In the genomic region with DNA sequence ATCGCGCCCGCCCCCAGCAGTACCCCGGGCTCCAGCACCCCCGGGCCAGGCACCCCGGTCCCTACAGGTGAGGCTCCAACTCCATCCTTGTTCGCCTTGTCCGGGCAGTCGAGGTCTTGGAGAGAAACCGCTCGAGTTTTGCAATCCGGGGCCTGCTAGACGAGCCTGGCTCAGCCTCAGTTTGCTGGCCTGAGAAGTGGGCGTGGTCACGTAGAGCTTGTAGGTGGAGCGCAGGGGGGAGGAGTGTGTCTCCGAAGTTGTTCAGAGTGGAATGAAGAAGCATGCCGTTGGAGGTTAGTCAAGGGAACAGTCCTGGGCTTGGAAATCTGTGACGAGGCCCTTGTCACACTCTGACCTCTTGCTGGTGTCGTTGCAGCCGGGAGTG, we compare ENCODE assay signal across 9 mouse cellular contexts. TPM values are rescaled to one million over a fixed set of nuclear protein-coding genes. Genes with fewer than 3 reads are reported as not detected.
DNase-seq lines count a peak whose midpoint lies in the region; ATAC-seq and TF ChIP-seq lines count a peak whose summit lies in the region.
"Had no signal": no experiment of that assay in that cellular context is flagged by ENCODE, and none has a peak within 500 bp of the region (broad histone marks: within the 10 kb centered on the region; RNA-seq: fewer than 3 reads in every experiment).

No protein-coding gene starts in this region.

- H3K27me3 ChIP-seq in heart, embryonic 15.5 days = peaks cover 16% of the 10 kb centered on the region
- H3K27me3 ChIP-seq in kidney, adult 2 months (replicated peaks; ENCODE audit: control insufficient read depth, insufficient read depth, low read length) = no peaks in the 10 kb centered on the region
- peaks cover 18% of the 10 kb centered on the region for H3K27me3 ChIP-seq in lung, embryonic 16.5 days (ENCODE audit: control insufficient read depth, insufficient read depth, low read depth, low read length)
- no peaks in the 10 kb centered on the region for H3K27me3 ChIP-seq in splenic B cell, adult 2 months (ENCODE audit: control insufficient read depth, insufficient read depth, low read length, poor library complexity, severe bottlenecking)

- peak overlapping the region; percentile 79 for H3K4me2 ChIP-seq in heart, embryonic 15.5 days
- peak overlapping the region; percentile 86 for H3K4me2 ChIP-seq in lung, embryonic 16.5 days (ENCODE audit: low read depth, low read length)

- peak overlapping the region; percentile 58 for H3K9ac ChIP-seq in heart, embryonic 15.5 days
- peak overlapping the region; percentile 65 for H3K9ac ChIP-seq in lung, embryonic 16.5 days (ENCODE audit: low read length)

- no peaks in the 10 kb centered on the region for H3K36me3 ChIP-seq in heart, embryonic 15.5 days
- H3K36me3 ChIP-seq in kidney, adult 2 months (ENCODE audit: control insufficient read depth, insufficient read depth, low read length) = no peaks in the 10 kb centered on the region
- H3K36me3 ChIP-seq in lung, embryonic 16.5 days (ENCODE audit: control insufficient read depth, insufficient read depth, low read length) = no peaks in the 10 kb centered on the region
- H3K36me3 ChIP-seq in splenic B cell, adult 2 months (ENCODE audit: control insufficient read depth, insufficient read depth, low read length, poor library complexity, severe bottlenecking) = no peaks in the 10 kb centered on the region; the same call in 1 of the 2 replicates

- WGBS in heart, embryonic 15.5 days = 2% methylated on average over 21 of the region's 21 CpGs
- WGBS in kidney, adult 2 months = 3% methylated on average over 21 of the region's 21 CpGs
- WGBS in lung, embryonic 16.5 days = under 1% methylated on average over 21 of the region's 21 CpGs

- no peak for DNase-seq in heart, postnatal 14 days
- peak; percentile 94 for DNase-seq in NIH3T3 (ENCODE audit: low read depth)
- peak; percentile 94 for DNase-seq in kidney, adult 2 months
- peak; percentile 85 for DNase-seq in splenic B cell, adult 2 months (ENCODE audit: low read depth, low spot score)
- DNase-seq in adrenal gland, postnatal 10 days = no peak

- no peak; the same call in 1 of the 2 replicates for ATAC-seq in heart, embryonic 15.5 days (replicated peaks; ENCODE audit: insufficient number of reproducible peaks, insufficient read depth, low FRiP score, low read depth)
- peak; percentile 63 for ATAC-seq in erythroid progenitor cell, adult 5-6 weeks (replicated peaks; ENCODE audit: low FRiP score, poor library complexity, severe bottlenecking)
- peak; percentile 50 for ATAC-seq in lung, embryonic 16.5 days (ENCODE audit: low read depth)

- no peak for TF ChIP-seq POLR2A in kidney, adult 2 months (IDR thresholded peaks at IDR 0.05; ENCODE audit: low read depth, low read length)

- H3K4me1 ChIP-seq in heart, embryonic 15.5 days (replicated peaks) = peaks cover 44% of the 10 kb centered on the region
- peaks cover 11% of the 10 kb centered on the region; the same call in 1 of the 2 replicates for H3K4me1 ChIP-seq in kidney, adult 2 months (ENCODE audit: control insufficient read depth, insufficient read depth, low read length)
- H3K4me1 ChIP-seq in lung, embryonic 16.5 days (replicated peaks; ENCODE audit: control insufficient read depth, insufficient read depth, low read length) = peaks cover 26% of the 10 kb centered on the region

- intact Hi-C loops in heart, postnatal 14 days (cut with DNase I) = no loop called here

- peak overlapping the region; percentile 81 for H3K27ac ChIP-seq in heart, embryonic 15.5 days
- H3K27ac ChIP-seq in kidney, adult 2 months (ENCODE audit: insufficient read depth, low read depth, low read length) = peak overlapping the region; percentile 76
- peak overlapping the region; percentile 89 for H3K27ac ChIP-seq in lung, embryonic 16.5 days (ENCODE audit: low read length)

- H3K4me3 ChIP-seq in heart, embryonic 15.5 days = peak overlapping the region; percentile 66
- H3K4me3 ChIP-seq in kidney, adult 2 months (ENCODE audit: insufficient read depth, low read depth, low read length) = peak overlapping the region; percentile 64
- H3K4me3 ChIP-seq in lung, embryonic 16.5 days (ENCODE audit: low read length) = peak overlapping the region; percentile 71

- no peak for TF ChIP-seq CTCF in kidney, adult 2 months (conservative IDR thresholded peaks at IDR 0.05; ENCODE audit: insufficient read depth, insufficient read length, low read depth, low read length)

- no peaks in the 10 kb centered on the region for H3K9me3 ChIP-seq in heart, embryonic 15.5 days (replicated peaks)
- H3K9me3 ChIP-seq in lung, embryonic 16.5 days (ENCODE audit: control insufficient read depth, low read length) = no peaks in the 10 kb centered on the region

RNA-seq across cellular contexts. Expression of a gene that starts 0.5 kb away (rescaled TPM):
- polyA plus RNA-seq in heart, embryonic 15.5 days (2015; fragmentation: Nextera tagmentation; extraction: Ambion mirVana) = 63.6 and 81.7 TPM in 2 replicates
- total RNA-seq in heart, postnatal 14 days (2021) = 10 to 100 TPM; 24.2 to 27.5 TPM
- total RNA-seq in erythroid progenitor cell, adult 5-6 weeks (2015; ENCODE audit: low replicate concordance) = 118 and 124 TPM in 2 replicates
- 17.9 and 36.3 TPM in 2 replicates for total RNA-seq in erythroid progenitor cell, adult 5-6 weeks (2017; ENCODE audit: low replicate concordance)
- 134 and 138 TPM in 2 replicates for polyA plus RNA-seq in kidney, adult 2 months (2012; rRNA removed)
- polyA plus RNA-seq in lung, embryonic 16.5 days (2015; fragmentation: Nextera tagmentation; extraction: Ambion mirVana) = 111 and 128 TPM in 2 replicates
- 10 to 100 TPM; 56.3 to 64.1 TPM for total RNA-seq in adrenal gland, postnatal 10 days (2021)

RNA-seq across cellular contexts. Expression of a gene that starts 2.4 kb away (rescaled TPM):
- polyA plus RNA-seq in heart, embryonic 15.5 days (2015; fragmentation: Nextera tagmentation; extraction: Ambion mirVana) = 17.2 and 26.5 TPM in 2 replicates
- 10 to 100 TPM; 25.0 to 26.4 TPM for total RNA-seq in heart, postnatal 14 days (2021)
- 56.6 and 67.1 TPM in 2 replicates for total RNA-seq in erythroid progenitor cell, adult 5-6 weeks (2015; ENCODE audit: low replicate concordance)
- total RNA-seq in erythroid progenitor cell, adult 5-6 weeks (2017; ENCODE audit: low replicate concordance) = 33.9 and 60.9 TPM in 2 replicates
- 41.6 and 46.3 TPM in 2 replicates for polyA plus RNA-seq in kidney, adult 2 months (2012; rRNA removed)
- polyA plus RNA-seq in lung, embryonic 16.5 days (2015; fragmentation: Nextera tagmentation; extraction: Ambion mirVana) = 12.6 and 14.4 TPM in 2 replicates
- total RNA-seq in adrenal gland, postnatal 10 days (2021) = 10 to 100 TPM; 59.7 to 75.1 TPM

RNA-seq across cellular contexts. Expression of a gene that starts 16.1 kb away (rescaled TPM):
- not detected in 2 replicates for polyA plus RNA-seq in heart, embryonic 15.5 days (2015; fragmentation: Nextera tagmentation; extraction: Ambion mirVana)
- total RNA-seq in heart, postnatal 14 days (2021) = not detected
- total RNA-seq in erythroid progenitor cell, adult 5-6 weeks (2015; ENCODE audit: low replicate concordance) = not detected in 2 replicates
- not detected in 2 replicates for total RNA-seq in erythroid progenitor cell, adult 5-6 weeks (2017; ENCODE audit: low replicate concordance)
- polyA plus RNA-seq in kidney, adult 2 months (2012; rRNA removed) = 0.66 and 0.92 TPM in 2 replicates
- polyA plus RNA-seq in lung, embryonic 16.5 days (2015; fragmentation: Nextera tagmentation; extraction: Ambion mirVana) = not detected in 2 replicates
- total RNA-seq in adrenal gland, postnatal 10 days (2021) = under 1 TPM in 1 of 2 experiments, not detected in 1; 0.63 TPM
- total RNA-seq: layer of hippocampus, adult 8-10 months had no signal

RNA-seq across cellular contexts. Expression of a gene that starts 28.2 kb away (rescaled TPM):
- polyA plus RNA-seq in heart, embryonic 15.5 days (2015; fragmentation: Nextera tagmentation; extraction: Ambion mirVana) = 78.1 and 92.5 TPM in 2 replicates
- 10 to 100 TPM; 47.0 to 60.6 TPM for total RNA-seq in heart, postnatal 14 days (2021)
- 33.5 and 72.1 TPM in 2 replicates for total RNA-seq in erythroid progenitor cell, adult 5-6 weeks (2015; ENCODE audit: low replicate concordance)
- total RNA-seq in erythroid progenitor cell, adult 5-6 weeks (2017; ENCODE audit: low replicate concordance) = 41.2 and 41.8 TPM in 2 replicates
- 80.5 and 96.2 TPM in 2 replicates for polyA plus RNA-seq in kidney, adult 2 months (2012; rRNA removed)
- polyA plus RNA-seq in lung, embryonic 16.5 days (2015; fragmentation: Nextera tagmentation; extraction: Ambion mirVana) = 102 TPM in 2 replicates
- 10 to 100 TPM; 71.5 to 73.4 TPM for total RNA-seq in adrenal gland, postnatal 10 days (2021)

RNA-seq across cellular contexts. Expression of a gene that starts 38.1 kb away (rescaled TPM):
- polyA plus RNA-seq in heart, embryonic 15.5 days (2015; fragmentation: Nextera tagmentation; extraction: Ambion mirVana) = 0.30 and 0.93 TPM in 2 replicates
- not detected for total RNA-seq in heart, postnatal 14 days (2021)
- total RNA-seq in erythroid progenitor cell, adult 5-6 weeks (2015; ENCODE audit: low replicate concordance) = 8.8 and 15.9 TPM in 2 replicates
- total RNA-seq in erythroid progenitor cell, adult 5-6 weeks (2017; ENCODE audit: low replicate concordance) = 16.8 and 19.8 TPM in 2 replicates
- 0.72 and 2.3 TPM in 2 replicates for polyA plus RNA-seq in kidney, adult 2 months (2012; rRNA removed)
- polyA plus RNA-seq in lung, embryonic 16.5 days (2015; fragmentation: Nextera tagmentation; extraction: Ambion mirVana) = 0.85 and 1.9 TPM in 2 replicates
- total RNA-seq in adrenal gland, postnatal 10 days (2021) = 10 to 100 TPM; 42.6 to 90.1 TPM
- total RNA-seq: layer of hippocampus, adult 8-10 months had no signal

Comparison
In these comparisons a context has a peak if more than half of its experiments do, and no peak if none do; other contexts are left out.
1. DNase-seq: peak in NIH3T3 (single experiment), kidney, adult 2 months (single experiment) and splenic B cell, adult 2 months (single experiment); none in heart, postnatal 14 days (0 of 2) and adrenal gland, postnatal 10 days (single experiment).
2. Peak in every context shown above with its lines, with median percentiles within 50 percentile points of each other: H3K27ac ChIP-seq and H3K4me3 ChIP-seq.